Mouse (Mus musculus) liver, adult 2 months (tissue): ENCODE results near the gene Nes. TPM values are rescaled to one million over a fixed set of nuclear protein-coding genes. Genes with fewer than 3 reads are reported as not detected.

Source experiments
- DNase-seq: peaks from one replicate; pipeline ENCODE4 v3.0.0-alpha.2; 2011; ENCODE audit warnings: low read depth, low spot score; ENCODE audit errors: extremely low read depth
- H3K27ac ChIP-seq: fragments of 200-500 bp; replicated peaks from 2 replicates; pipeline ENCODE4 v1.5.1; 2012; ENCODE audit warnings: low read depth, mild to moderate bottlenecking, control low read depth, inconsistent platforms, low read length; ENCODE audit not compliant: insufficient read depth
- H3K27me3 ChIP-seq: fragments of 200-500 bp; 2 replicates; pipeline ENCODE4 v1.6.1; 2012; ENCODE audit warnings: mild to moderate bottlenecking, moderate library complexity, low read length, inconsistent platforms; ENCODE audit not compliant: control insufficient read depth, insufficient read depth
- H3K36me3 ChIP-seq: fragments of 200-500 bp; 2 replicates; pipeline ENCODE4 v1.6.1; 2012; ENCODE audit warnings: low read length, inconsistent platforms; ENCODE audit not compliant: control insufficient read depth, insufficient read depth
- H3K4me1 ChIP-seq: fragments of 200-500 bp; 2 replicates; pipeline ENCODE4 v1.6.1; 2011; ENCODE audit warnings: low read length; ENCODE audit not compliant: control insufficient read depth, insufficient read depth
- H3K4me3 ChIP-seq: fragments of 200-500 bp; 2 replicates; pipeline ENCODE4 v1.5.1; 2011; ENCODE audit warnings: low read depth, mild to moderate bottlenecking, control low read depth, low read length, moderate library complexity; ENCODE audit not compliant: insufficient read depth
- H3K79me2 ChIP-seq: fragments of 200-500 bp; 2 replicates; pipeline ENCODE4 v1.6.1; 2012; ENCODE audit warnings: inconsistent platforms, mild to moderate bottlenecking, low read length, moderate library complexity; ENCODE audit not compliant: control insufficient read depth, insufficient read depth
- H3K9ac ChIP-seq: fragments of 200-500 bp; 2 replicates; pipeline ENCODE4 v1.6.1; 2012; ENCODE audit warnings: low read depth, mild to moderate bottlenecking, control low read depth, inconsistent platforms, low read length
- CTCF ChIP-seq: fragments of 200-500 bp; IDR thresholded peaks from 2 replicates; pipeline ENCODE4 v1.5.1; 2011; ENCODE audit warnings: low read depth, low read length, control low read depth
- POLR2A ChIP-seq: fragments of 200-500 bp; IDR thresholded peaks from 2 replicates; pipeline ENCODE4 v1.6.1; 2011; ENCODE audit warnings: low read length, control low read depth; ENCODE audit not compliant: insufficient read depth; ENCODE audit errors: extremely low read depth
- WGBS: fragments of 180-500 bp; shearing (Covaris S2); methylation state at CpG from one replicate; pipeline ENCODE4 v1.1.7; 2018; 5-methylcytosine and 5-hydroxymethylcytosine counted together
- polyA plus RNA-seq: library from polyadenylated mRNA; depleted of rRNA; stranded (reverse); fragments of >200 nt; gene quantifications from 2 replicates; pipeline ENCODE4 v1.2.3, GENCODE M21; 2012
- total RNA-seq: library from RNA; depleted of rRNA; stranded (reverse); fragments of >200 nt; gene quantifications from 2 replicates; pipeline ENCODE4 v1.2.3, GENCODE M21; 2014

Gene Nes
- total and polyA plus RNA-seq, 2 experiments = 0.53 to 0.65 TPM

DNA sequence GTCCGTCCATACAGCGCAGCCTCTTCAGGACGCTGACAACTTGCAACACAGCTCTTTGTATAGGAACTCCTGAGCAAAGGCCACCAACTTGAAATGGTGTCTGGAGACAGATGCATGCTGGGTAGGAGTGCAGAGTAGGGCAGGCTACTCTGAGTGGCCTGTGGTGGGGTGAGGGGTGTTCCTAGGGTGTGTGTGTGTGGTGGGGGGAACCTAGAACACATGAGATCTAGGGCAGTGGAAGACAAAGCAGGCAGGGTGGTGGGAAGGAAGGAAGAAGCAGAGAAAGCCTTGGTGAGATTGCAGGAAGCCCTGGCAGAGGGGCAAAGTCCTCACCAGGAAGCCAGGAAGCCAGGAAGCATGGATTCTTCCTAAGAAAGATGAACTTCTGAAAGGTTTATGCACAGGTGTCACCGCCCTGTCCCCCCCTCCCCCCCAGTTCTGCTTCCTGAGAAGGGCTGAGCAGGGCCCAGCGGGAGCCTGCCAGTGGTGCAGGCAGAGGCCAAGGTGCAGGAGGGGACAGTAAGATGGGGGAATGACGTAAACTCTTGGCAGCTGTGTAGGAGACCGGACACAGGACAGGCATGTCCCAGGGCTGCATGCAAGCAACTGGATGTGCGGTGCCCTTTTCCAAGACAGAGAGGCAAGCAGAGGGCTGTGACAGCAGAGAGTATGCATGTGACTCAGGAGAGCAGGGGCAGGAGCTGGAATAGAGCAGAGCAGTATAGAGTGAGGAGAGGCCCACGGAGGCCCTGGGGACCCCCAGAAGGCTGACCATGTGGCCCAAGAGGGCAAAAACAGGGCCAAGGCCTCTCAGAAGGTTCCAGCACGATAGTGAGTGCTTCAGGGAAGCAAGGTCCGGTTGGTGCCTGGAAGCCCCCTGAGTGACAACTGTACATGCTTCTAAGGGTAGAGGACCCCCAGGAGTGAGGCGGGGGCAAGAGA lies 11.3 kb downstream of the Nes start:
- H3K9ac ChIP-seq = no peak overlapping the region
- 52% methylated on average over 12 of the region's 12 CpGs for WGBS
- no peak for TF ChIP-seq POLR2A
- no peak for TF ChIP-seq CTCF
- no peak overlapping the region for H3K4me3 ChIP-seq
- H3K36me3 ChIP-seq = no peaks in the 10 kb centered on the region
- DNase-seq = peak; percentile 41
- no peaks in the 10 kb centered on the region for H3K79me2 ChIP-seq
- no peaks in the 10 kb centered on the region; the same call in 1 of the 2 replicates for H3K27me3 ChIP-seq
- peak overlapping the region; percentile 88 for H3K27ac ChIP-seq
- peaks cover 12% of the 10 kb centered on the region; the same call in 1 of the 2 replicates for H3K4me1 ChIP-seq

- no peak overlapping the region for H3K9ac ChIP-seq
- no peak overlapping the region for H3K4me3 ChIP-seq
- no peaks in the 10 kb centered on the region for H3K36me3 ChIP-seq
- DNase-seq = peak; percentile 35
- H3K27me3 ChIP-seq = no peaks in the 10 kb centered on the region; the same call in 1 of the 2 replicates
- 29% methylated on average over 13 of the region's 13 CpGs for WGBS
- peak overlapping the region; percentile 88 for H3K27ac ChIP-seq
- peaks cover 12% of the 10 kb centered on the region; the same call in 1 of the 2 replicates for H3K4me1 ChIP-seq
- no peak for TF ChIP-seq CTCF
- TF ChIP-seq POLR2A = no peak
- no peaks in the 10 kb centered on the region for H3K79me2 ChIP-seq
Observed at GRCm38 (mm10) chr3:87982836-87983601, 12.1 kb downstream of the Nes start.

GRCm38 (mm10) chr3:87983627-87984026 lies 12.7 kb downstream of the Nes start:
- H3K27me3 ChIP-seq = no peaks in the 10 kb centered on the region; the same call in 1 of the 2 replicates
- H3K4me1 ChIP-seq = peaks cover 12% of the 10 kb centered on the region; the same call in 1 of the 2 replicates
- H3K36me3 ChIP-seq = no peaks in the 10 kb centered on the region
- WGBS = 69% methylated on average over 6 of the region's 6 CpGs
- no peak overlapping the region for H3K27ac ChIP-seq
- H3K4me3 ChIP-seq = no peak overlapping the region
- no peak overlapping the region for H3K9ac ChIP-seq
- DNase-seq = no peak
- TF ChIP-seq POLR2A = no peak
- TF ChIP-seq CTCF = no peak
- H3K79me2 ChIP-seq = no peaks in the 10 kb centered on the region

GRCm38 (mm10) chr3:87984094-87984493 lies 13.2 kb downstream of the Nes start:
- H3K79me2 ChIP-seq = no peaks in the 10 kb centered on the region
- H3K9ac ChIP-seq = no peak overlapping the region
- WGBS = 66% methylated on average over 3 of the region's 3 CpGs
- no peak overlapping the region for H3K4me3 ChIP-seq
- no peaks in the 10 kb centered on the region for H3K36me3 ChIP-seq
- no peaks in the 10 kb centered on the region; the same call in 1 of the 2 replicates for H3K27me3 ChIP-seq
- no peak for DNase-seq
- peaks cover 12% of the 10 kb centered on the region; the same call in 1 of the 2 replicates for H3K4me1 ChIP-seq
- no peak overlapping the region for H3K27ac ChIP-seq
- TF ChIP-seq CTCF = no peak

DNA sequence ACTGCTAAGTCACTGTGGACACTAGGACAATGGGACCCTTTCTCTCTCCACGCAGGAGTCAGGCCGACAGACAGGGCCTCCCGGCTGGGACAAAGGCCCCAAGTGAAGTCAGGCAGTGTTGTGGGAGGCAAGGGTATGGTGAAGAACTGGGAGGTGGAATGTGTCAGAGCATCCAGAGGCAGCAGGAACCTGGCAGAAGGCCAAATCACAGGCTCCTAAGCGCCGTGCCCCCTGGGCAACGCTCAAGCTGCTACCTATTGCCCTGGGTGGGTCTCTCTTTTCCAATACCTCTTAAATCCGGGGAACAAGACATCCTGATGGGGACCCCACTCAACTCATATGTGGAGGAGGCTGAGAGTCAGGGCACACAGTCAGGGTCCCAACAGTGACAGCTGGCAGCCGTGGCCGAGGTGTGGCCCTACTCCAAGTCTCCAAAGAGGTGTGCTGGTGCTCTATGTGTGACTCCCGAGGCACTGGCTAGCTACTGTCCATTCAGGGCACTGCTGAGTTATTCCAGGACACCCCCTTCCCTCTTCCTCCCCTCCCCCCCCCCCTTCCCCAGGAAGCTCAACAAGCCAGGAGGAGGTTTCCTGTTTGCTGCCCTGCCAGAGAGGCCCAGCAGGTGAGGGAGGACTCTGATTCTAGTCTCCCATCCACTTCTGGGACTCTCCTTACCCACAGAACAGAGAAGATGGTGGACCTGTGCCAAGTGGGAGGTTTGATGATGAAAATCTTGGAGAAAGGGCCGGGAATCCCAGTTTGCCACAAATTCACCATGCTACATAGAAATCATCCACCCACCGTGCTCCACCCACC lies 14.8 kb downstream of the Nes start:
- peaks cover 12% of the 10 kb centered on the region; the same call in 1 of the 2 replicates for H3K4me1 ChIP-seq
- TF ChIP-seq CTCF (no peak), POLR2A (no peak)
- no peak overlapping the region for H3K4me3 ChIP-seq
- DNase-seq = no peak
- peak overlapping the region; percentile 28; the same call in 1 of the 2 replicates for H3K27ac ChIP-seq
- H3K79me2 ChIP-seq = no peaks in the 10 kb centered on the region
- H3K9ac ChIP-seq = no peak overlapping the region
- H3K27me3 ChIP-seq = peaks cover 6% of the 10 kb centered on the region; the same call in 1 of the 2 replicates
- 50% methylated on average over 12 of the region's 12 CpGs for WGBS
- H3K36me3 ChIP-seq = no peaks in the 10 kb centered on the region
